In the genomic region with DNA sequence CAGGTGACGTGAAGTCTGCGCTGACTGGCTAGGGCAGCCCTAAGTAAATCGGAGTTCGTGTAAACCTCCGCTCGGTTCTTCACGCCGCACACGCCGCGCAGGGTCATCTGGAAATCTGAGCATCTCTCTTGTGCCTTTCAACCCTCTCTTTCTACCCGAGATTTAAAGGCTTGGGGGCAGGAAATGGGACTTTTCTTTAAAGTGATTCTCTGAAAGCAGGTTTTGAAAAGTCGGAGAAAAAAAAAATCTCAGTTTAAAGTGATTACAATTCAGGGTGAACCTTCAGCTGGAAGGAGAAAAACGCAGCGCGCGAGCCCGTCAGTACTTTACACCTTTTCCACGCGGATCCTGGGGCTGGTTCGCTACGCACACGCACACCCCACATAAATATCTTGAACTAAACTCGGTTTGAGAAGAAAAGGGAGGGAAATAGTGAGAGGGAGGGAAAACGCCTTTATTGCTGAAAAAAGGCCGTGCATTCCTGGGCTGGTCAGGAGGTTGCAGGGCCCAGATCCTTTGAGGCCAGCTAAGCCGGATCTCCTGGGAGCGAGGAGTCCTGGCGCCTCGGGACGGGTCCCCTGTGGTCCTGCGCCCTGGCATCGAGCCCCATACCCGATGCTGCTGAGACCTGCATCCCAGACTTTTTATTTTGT, we compare ENCODE assay signal across 9 mouse cellular contexts. TPM values are rescaled to one million over a fixed set of nuclear protein-coding genes. Genes with fewer than 3 reads are reported as not detected.
A peak's percentile ranks its signal among the peaks of the same experiment; 100 is the strongest.
DNase-seq lines count a peak whose midpoint lies in the region; ATAC-seq and TF ChIP-seq lines count a peak whose summit lies in the region.
"Had no signal": no experiment of that assay in that cellular context is flagged by ENCODE, and none has a peak within 500 bp of the region (broad histone marks: within the 10 kb centered on the region; RNA-seq: fewer than 3 reads in every experiment).

No protein-coding gene starts in this region.

- peak; percentile 14 for TF ChIP-seq EP300 in stomach, postnatal 0 days (optimal IDR thresholded peaks at IDR 0.05)

- under 1% methylated on average over 34 of the region's 34 CpGs for WGBS in forebrain, embryonic 11.5 days
- under 1% methylated on average over 34 of the region's 34 CpGs for WGBS in hindbrain, embryonic 12.5 days
- WGBS in midbrain, embryonic 13.5 days, result under 1% methylated on average over 34 of the region's 34 CpGs
- WGBS in stomach, postnatal 0 days, result under 1% methylated on average over 34 of the region's 34 CpGs

- H3K36me3 ChIP-seq in ES-E14 (ENCODE audit: control insufficient read depth, insufficient read depth, low read length, poor library complexity, severe bottlenecking), result no peaks in the 10 kb centered on the region
- no peaks in the 10 kb centered on the region for H3K36me3 ChIP-seq in forebrain, embryonic 11.5 days (ENCODE audit: control insufficient read depth, insufficient read depth, low read length)
- no peaks in the 10 kb centered on the region for H3K36me3 ChIP-seq in hindbrain, embryonic 12.5 days
- no peaks in the 10 kb centered on the region for H3K36me3 ChIP-seq in midbrain, embryonic 13.5 days
- H3K36me3 ChIP-seq in stomach, postnatal 0 days (ENCODE audit: control insufficient read depth, insufficient read depth, low read length), result no peaks in the 10 kb centered on the region

- H3K9me3 ChIP-seq in ES-E14 (ENCODE audit: control insufficient read depth, insufficient read depth, low read depth, low read length), result no peaks in the 10 kb centered on the region
- H3K9me3 ChIP-seq in forebrain, embryonic 11.5 days (ENCODE audit: control insufficient read depth, low read length), result no peaks in the 10 kb centered on the region
- H3K9me3 ChIP-seq in hindbrain, embryonic 12.5 days (replicated peaks), result no peaks in the 10 kb centered on the region
- H3K9me3 ChIP-seq in midbrain, embryonic 13.5 days, result no peaks in the 10 kb centered on the region
- H3K9me3 ChIP-seq in stomach, postnatal 0 days (ENCODE audit: control insufficient read depth, low read length), result no peaks in the 10 kb centered on the region

- peak overlapping the region; percentile 37 to 51; a peak in 3 of 4 replicates for H3K4me3 ChIP-seq in ES-E14 (ENCODE audit: insufficient read depth in 1 of 2, low read depth in 1 of 2, low read length in 2 of 2, poor library complexity in 1 of 2, severe bottlenecking in 1 of 2)
- H3K4me3 ChIP-seq in forebrain, embryonic 11.5 days (ENCODE audit: low read depth, low read length), result peak overlapping the region; percentile 80
- H3K4me3 ChIP-seq in hindbrain, embryonic 12.5 days, result peak overlapping the region; percentile 90
- H3K4me3 ChIP-seq in midbrain, embryonic 13.5 days (replicated peaks), result peak overlapping the region; percentile 91
- peak overlapping the region; percentile 82 for H3K4me3 ChIP-seq in stomach, postnatal 0 days (ENCODE audit: low read depth, low read length)

- no peak for DNase-seq in ES-E14 (ENCODE audit: low read depth, low spot score)
- DNase-seq in adrenal gland, postnatal 25 days, result peak; percentile 61
- DNase-seq in forebrain, embryonic 11.5 days (ENCODE audit: low spot score), result peak; percentile 78
- peak; percentile 30 to 34 for DNase-seq in left cerebral cortex, adult 8-10 months (ENCODE audit: low spot score in 2 of 2)
- DNase-seq in stomach, postnatal 0 days (ENCODE audit: low spot score), result peak; percentile 48
- no peak for DNase-seq in thymus, postnatal 0 days (ENCODE audit: low spot score)

- TF ChIP-seq CTCF in stomach, postnatal 0 days (IDR thresholded peaks at IDR 0.05; ENCODE audit: low read depth), result no peak

- no peaks in the 10 kb centered on the region for H3K4me1 ChIP-seq in ES-E14 (ENCODE audit: control insufficient read depth in 2 of 2, insufficient read depth in 2 of 2, low read length in 2 of 2, poor library complexity in 1 of 2)
- H3K4me1 ChIP-seq in forebrain, embryonic 11.5 days (replicated peaks; ENCODE audit: control insufficient read depth, insufficient read depth, low read length), result peaks cover 4% of the 10 kb centered on the region; the same call in 1 of the 2 replicates
- H3K4me1 ChIP-seq in hindbrain, embryonic 12.5 days, result peaks cover 8% of the 10 kb centered on the region
- peaks cover 16% of the 10 kb centered on the region for H3K4me1 ChIP-seq in midbrain, embryonic 13.5 days (replicated peaks)
- no peaks in the 10 kb centered on the region for H3K4me1 ChIP-seq in stomach, postnatal 0 days (replicated peaks; ENCODE audit: control insufficient read depth, insufficient read depth)

- ATAC-seq in forebrain, embryonic 11.5 days (replicated peaks; ENCODE audit: low FRiP score), result peak; percentile 13; the same call in 1 of the 2 replicates
- ATAC-seq in hindbrain, embryonic 12.5 days (ENCODE audit: low FRiP score), result 0 out of 2 replicates have a peak, but pooled peaks have one; percentile 12
- peak; percentile 8; the same call in 1 of the 2 replicates for ATAC-seq in midbrain, embryonic 13.5 days
- no peak; the same call in 1 of the 2 replicates for ATAC-seq in stomach, postnatal 0 days (ENCODE audit: low FRiP score, low TSS enrichment)

- no peak overlapping the region for H3K27ac ChIP-seq in ES-E14 (ENCODE audit: insufficient read depth, low read depth, low read length, poor library complexity, severe bottlenecking)
- no peak overlapping the region for H3K27ac ChIP-seq in forebrain, embryonic 11.5 days (ENCODE audit: low read depth, low read length)
- peak overlapping the region; percentile 62 for H3K27ac ChIP-seq in hindbrain, embryonic 12.5 days
- H3K27ac ChIP-seq in midbrain, embryonic 13.5 days, result peak overlapping the region; percentile 83
- peak overlapping the region; percentile 73 for H3K27ac ChIP-seq in stomach, postnatal 0 days (replicated peaks)

- no peaks in the 10 kb centered on the region for H3K27me3 ChIP-seq in forebrain, embryonic 11.5 days (ENCODE audit: control insufficient read depth, insufficient read depth, low read length)
- H3K27me3 ChIP-seq in hindbrain, embryonic 12.5 days, result no peaks in the 10 kb centered on the region
- no peaks in the 10 kb centered on the region for H3K27me3 ChIP-seq in midbrain, embryonic 13.5 days
- no peaks in the 10 kb centered on the region for H3K27me3 ChIP-seq in stomach, postnatal 0 days (ENCODE audit: control insufficient read depth, insufficient read depth, low read length)

- in situ Hi-C loops in ES-E14 (cut with MboI; ENCODE audit: low sequenced_read_pairs in 2 of 2, unreplicated experiment in 2 of 2), result no loop called here

- peak overlapping the region; percentile 95 for H3K4me2 ChIP-seq in forebrain, embryonic 11.5 days (ENCODE audit: low read depth, low read length, severe bottlenecking)
- H3K4me2 ChIP-seq in hindbrain, embryonic 12.5 days (replicated peaks), result peak overlapping the region; percentile 81
- H3K4me2 ChIP-seq in midbrain, embryonic 13.5 days (replicated peaks), result peak overlapping the region; percentile 98
- H3K4me2 ChIP-seq in stomach, postnatal 0 days (replicated peaks; ENCODE audit: low read depth), result peak overlapping the region; percentile 99

- H3K9ac ChIP-seq in ES-E14 (ENCODE audit: insufficient read depth, low read depth, low read length, poor library complexity, severe bottlenecking), result 0 out of 2 replicates have a peak overlapping the region, but pooled peaks have one; percentile 36
- H3K9ac ChIP-seq in forebrain, embryonic 11.5 days (ENCODE audit: low read length), result peak overlapping the region; percentile 52
- H3K9ac ChIP-seq in hindbrain, embryonic 12.5 days, result peak overlapping the region; percentile 60
- peak overlapping the region; percentile 98 for H3K9ac ChIP-seq in midbrain, embryonic 13.5 days (replicated peaks)
- H3K9ac ChIP-seq in stomach, postnatal 0 days (ENCODE audit: low read length), result peak overlapping the region; percentile 36

TF ChIP-seq in ES-E14, 5 proteins besides CTCF, POLR2A, EP300 and RAD21:
- TF ChIP-seq ZC3H11A (IDR thresholded peaks at IDR 0.05; ENCODE audit: borderline replicate concordance, low read depth, low read length), result no peak
- 0 out of 2 replicates have a peak, but pooled peaks have one; percentile 2 for TF ChIP-seq ZNF384 (IDR thresholded peaks at IDR 0.05; ENCODE audit: low read depth, low read length)
- TF ChIP-seq CHD2 (IDR thresholded peaks at IDR 0.05; ENCODE audit: low read depth, low read length), result no peak
- TF ChIP-seq HCFC1 (IDR thresholded peaks at IDR 0.05; ENCODE audit: borderline replicate concordance, insufficient read depth, low read length), result no peak
- no peak for TF ChIP-seq MAFK (IDR thresholded peaks at IDR 0.05; ENCODE audit: insufficient read depth, low read depth, low read length)

RNA-seq across cellular contexts. Expression of a gene that starts 2.5 kb away (rescaled TPM):
- total RNA-seq in ES-E14 (2012; rRNA removed), result 2.5 and 3.8 TPM in 2 replicates
- 20.8 and 30.0 TPM in 2 replicates for total RNA-seq in adrenal gland, postnatal 25 days (2021)
- 40.5 and 42.2 TPM in 2 replicates for polyA plus RNA-seq in forebrain, embryonic 11.5 days (2014; fragmentation: Nextera tagmentation; extraction: Ambion mirVana)
- 61.3 and 63.3 TPM in 2 replicates for polyA plus RNA-seq in hindbrain, embryonic 12.5 days (2016; fragmentation: Nextera tagmentation; extraction: Ambion mirVana)
- total RNA-seq in left cerebral cortex, adult 8-10 months (2022), result 10 to 100 TPM; 31.4 to 41.2 (median 36.0) TPM
- 81.4 and 89.2 TPM in 2 replicates for polyA plus RNA-seq in midbrain, embryonic 13.5 days (2015; fragmentation: Nextera tagmentation; extraction: Ambion mirVana)
- 23.3 and 23.9 TPM in 2 replicates for polyA plus RNA-seq in stomach, postnatal 0 days (2015; fragmentation: Nextera tagmentation; extraction: Ambion mirVana)
- 3.2 and 3.5 TPM in 2 replicates for polyA plus RNA-seq in thymus, postnatal 0 days (2015; fragmentation: Nextera tagmentation; extraction: Ambion mirVana)
- total RNA-seq: common myeloid progenitor, adult 5-6 weeks had no signal

Comparison
In these comparisons a context has a peak if more than half of its experiments do, and no peak if none do; other contexts are left out.
1. DNase-seq: peak in adrenal gland, postnatal 25 days (single experiment), forebrain, embryonic 11.5 days (single experiment), left cerebral cortex, adult 8-10 months (2 of 2) and stomach, postnatal 0 days (single experiment); none in ES-E14 (single experiment) and thymus, postnatal 0 days (single experiment).
2. H3K27ac ChIP-seq: peak in hindbrain, embryonic 12.5 days (single experiment), midbrain, embryonic 13.5 days (single experiment) and stomach, postnatal 0 days (single experiment); none in ES-E14 (single experiment) and forebrain, embryonic 11.5 days (single experiment).
3. H3K9ac ChIP-seq: peak in every context shown above with its lines; median percentile 98 in midbrain, embryonic 13.5 days; 60 in hindbrain, embryonic 12.5 days; 52 in forebrain, embryonic 11.5 days; 36 in ES-E14; 36 in stomach, postnatal 0 days.
4. Peak in every context shown above with its lines, with median percentiles within 50 percentile points of each other: H3K4me3 ChIP-seq and H3K4me2 ChIP-seq.